Mouse (Mus musculus) splenic B cell, adult 2 months (primary cell): Measurements from ENCODE around the gene Galnt7.

Experiments used
- DNase-seq: peaks from one replicate; pipeline ENCODE4 v3.0.0-alpha.2; 2011; ENCODE audit warnings: low read depth, low spot score
- H3K27me3 ChIP-seq: 2 replicates; pipeline ENCODE4 v1.6.1; 2012; ENCODE audit warnings: mild to moderate bottlenecking, low read length, moderate library complexity, mixed read lengths; ENCODE audit not compliant: control insufficient read depth, poor library complexity, insufficient read depth, severe bottlenecking
- H3K36me3 ChIP-seq: 2 replicates; pipeline ENCODE4 v1.6.1; 2012; ENCODE audit warnings: mild to moderate bottlenecking, low read length, moderate library complexity, mixed read lengths; ENCODE audit not compliant: control insufficient read depth, poor library complexity, insufficient read depth, severe bottlenecking

The Galnt7 gene

GRCm38 (mm10) chr8:57579845-57580244, 73.0 kb downstream of the Galnt7 start:
- Histone ChIP-seq H3K36me3 (no peaks in the 10 kb centered on the region), H3K27me3 (no peaks in the 10 kb centered on the region)
- peak; percentile 67 for DNase-seq

- H3K27me3 ChIP-seq, result no peaks in the 10 kb centered on the region
- H3K36me3 ChIP-seq, result no peaks in the 10 kb centered on the region
- DNase-seq, result peak; percentile 21
Measured at GRCm38 (mm10) chr8:57577301-57577700, 75.5 kb downstream of the Galnt7 start.

GRCm38 (mm10) chr8:57576238-57576637, 76.6 kb downstream of the Galnt7 start:
- Histone ChIP-seq H3K27me3 (no peaks in the 10 kb centered on the region), H3K36me3 (no peaks in the 10 kb centered on the region)
- DNase-seq, result peak; percentile 87

GRCm38 (mm10) chr8:57575336-57575735, 77.5 kb downstream of the Galnt7 start:
- no peak for DNase-seq
- H3K27me3 ChIP-seq, result no peaks in the 10 kb centered on the region

GRCm38 (mm10) chr8:57574398-57574797, 78.4 kb downstream of the Galnt7 start:
- H3K36me3 ChIP-seq, result no peaks in the 10 kb centered on the region
- no peaks in the 10 kb centered on the region for H3K27me3 ChIP-seq
- peak; percentile 79 for DNase-seq

More at GRCm38 (mm10) chr8:57575336-57575735, 77.5 kb downstream of the Galnt7 start:
- no peaks in the 10 kb centered on the region for H3K36me3 ChIP-seq

- Histone ChIP-seq H3K36me3 (no peaks in the 10 kb centered on the region), H3K27me3 (no peaks in the 10 kb centered on the region)
- no peak for DNase-seq
Measured at GRCm38 (mm10) chr8:57573844-57574243, 79.0 kb downstream of the Galnt7 start.

- Histone ChIP-seq H3K36me3 (no peaks in the 10 kb centered on the region), H3K27me3 (no peaks in the 10 kb centered on the region)
- no peak for DNase-seq
Measured at GRCm38 (mm10) chr8:57569886-57570285, 82.9 kb downstream of the Galnt7 start.

GRCm38 (mm10) chr8:57569400-57569795, 83.4 kb downstream of the Galnt7 start:
- DNase-seq, result no peak
- H3K36me3 ChIP-seq, result no peaks in the 10 kb centered on the region
- no peaks in the 10 kb centered on the region for H3K27me3 ChIP-seq

- no peaks in the 10 kb centered on the region for H3K36me3 ChIP-seq
- no peaks in the 10 kb centered on the region for H3K27me3 ChIP-seq
- no peak for DNase-seq
Measured at GRCm38 (mm10) chr8:57568633-57569399, 84.0 kb downstream of the Galnt7 start.

- DNase-seq, result no peak
- no peaks in the 10 kb centered on the region for H3K27me3 ChIP-seq
- H3K36me3 ChIP-seq, result no peaks in the 10 kb centered on the region
Measured at GRCm38 (mm10) chr8:57567998-57568397, 84.8 kb downstream of the Galnt7 start.

GRCm38 (mm10) chr8:57565039-57565438, 87.8 kb downstream of the Galnt7 start:
- Histone ChIP-seq H3K36me3 (no peaks in the 10 kb centered on the region), H3K27me3 (no peaks in the 10 kb centered on the region)
- DNase-seq, result no peak

GRCm38 (mm10) chr8:57563726-57564125, 89.1 kb downstream of the Galnt7 start:
- DNase-seq, result no peak
- Histone ChIP-seq H3K36me3 (no peaks in the 10 kb centered on the region), H3K27me3 (no peaks in the 10 kb centered on the region)

GRCm38 (mm10) chr8:57562741-57563140, 90.1 kb downstream of the Galnt7 start:
- no peaks in the 10 kb centered on the region for H3K36me3 ChIP-seq
- no peak for DNase-seq
- H3K27me3 ChIP-seq, result no peaks in the 10 kb centered on the region

GRCm38 (mm10) chr8:57560926-57561325, 91.9 kb downstream of the Galnt7 start:
- H3K36me3 ChIP-seq, result no peaks in the 10 kb centered on the region

GRCm38 (mm10) chr8:57552102-57553032, 100.5 kb downstream of the Galnt7 start:
- DNase-seq, result no peak
- H3K36me3 ChIP-seq, result no peaks in the 10 kb centered on the region
- no peaks in the 10 kb centered on the region for H3K27me3 ChIP-seq

More at GRCm38 (mm10) chr8:57560926-57561325, 91.9 kb downstream of the Galnt7 start:
- no peaks in the 10 kb centered on the region for H3K27me3 ChIP-seq
- DNase-seq, result no peak
